Mouse (Mus musculus): ENCODE data around the gene Fsd1. TPM values are rescaled to one million over a fixed set of nuclear protein-coding genes. Genes with fewer than 3 reads are reported as not detected.
"Not testable (repeated sequence)": the region's sequence is repeated elsewhere in the genome, so short reads cannot be mapped to it uniquely, and the experiment has no call there.

Gene Fsd1
- polyA plus RNA-seq (2015; fragmentation: Nextera tagmentation; extraction: Ambion mirVana): 8.4 and 9.7 TPM in 2 replicates

DNA sequence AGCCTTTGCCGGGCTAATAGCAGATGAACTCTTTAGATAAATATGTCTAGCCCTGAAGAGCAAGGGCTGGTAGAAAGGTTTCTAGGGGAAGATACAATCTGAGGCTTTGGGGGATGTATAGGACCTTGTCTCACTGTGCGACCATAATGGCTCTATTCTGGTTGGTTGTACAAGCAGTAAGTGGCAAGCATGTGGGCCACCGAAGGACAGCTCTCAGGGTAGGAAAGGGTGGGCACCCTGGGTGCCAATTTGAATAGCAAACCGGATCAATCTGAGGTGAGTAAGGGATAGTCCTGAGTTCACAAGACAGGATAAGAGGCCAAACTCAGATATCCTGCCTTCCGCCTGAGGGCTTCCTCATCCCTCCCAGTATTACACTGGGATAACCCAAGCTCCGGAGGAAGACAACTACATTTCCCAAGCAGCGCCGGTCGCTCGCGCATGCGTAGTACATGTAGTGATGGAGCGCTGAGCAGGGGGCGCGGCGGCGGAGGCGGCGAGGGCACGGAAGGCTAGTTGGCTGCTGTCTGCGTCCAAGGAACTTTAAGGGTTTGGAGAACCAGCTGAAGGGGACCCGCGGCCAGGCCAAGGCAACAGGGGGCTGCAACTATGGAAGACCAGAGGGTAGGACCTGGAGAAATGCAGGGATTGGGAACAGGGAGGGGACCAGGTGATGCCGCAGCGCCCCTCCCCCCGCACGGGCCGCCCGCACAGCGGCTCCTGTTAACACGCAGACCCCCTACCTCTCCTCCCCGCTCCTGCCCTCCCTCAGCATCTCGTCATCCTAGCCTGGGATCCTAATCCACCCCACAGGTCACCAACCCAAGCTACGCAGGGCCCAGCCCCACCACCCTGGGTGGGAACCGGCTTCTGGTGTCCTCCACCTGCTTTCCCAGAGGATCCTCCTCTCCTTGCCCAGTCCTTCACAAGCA lies at the start of gene Fsd1:
Gene Fsd1, plus strand, starts transcription at position 480 of the 932 bp plus-strand sequence.
- no peak within 1 kb of the TSS for H3K27ac ChIP-seq (ENCODE audit: low read length)
- no peak for ATAC-seq
- peak within 1 kb of the TSS; percentile 65 for H3K9ac ChIP-seq (ENCODE audit: low read depth, low read length)
- H3K4me1 ChIP-seq (ENCODE audit: control insufficient read depth, insufficient read depth, low read length): 0 out of 2 replicates have a peak, but pooled peaks cover 7% of the 10 kb centered on the region
- WGBS: 8% methylated on average over 35 of the region's 35 CpGs
- H3K27me3 ChIP-seq (replicated peaks; ENCODE audit: control insufficient read depth, insufficient read depth, low read length): no peaks in the 10 kb centered on the region
- H3K4me2 ChIP-seq (ENCODE audit: low read depth, low read length): peak within 1 kb of the TSS; percentile 58
- peak within 1 kb of the TSS; percentile 49 for H3K4me3 ChIP-seq (ENCODE audit: low read length)
- H3K36me3 ChIP-seq (ENCODE audit: control insufficient read depth, insufficient read depth, low read length): no peaks in the 10 kb centered on the region
- H3K9me3 ChIP-seq (ENCODE audit: control insufficient read depth, low read length): no peaks in the 10 kb centered on the region; the same call in 1 of the 2 replicates

- 22% methylated on average over 10 of the region's 10 CpGs for WGBS
- H3K4me2 ChIP-seq (ENCODE audit: low read depth, low read length): peak overlapping the region; percentile 92
- H3K27me3 ChIP-seq (replicated peaks; ENCODE audit: control insufficient read depth, insufficient read depth, low read length); H3K36me3 ChIP-seq (ENCODE audit: control insufficient read depth, insufficient read depth, low read length); H3K9me3 ChIP-seq (ENCODE audit: control insufficient read depth, low read length); H3K4me1 ChIP-seq (ENCODE audit: control insufficient read depth, insufficient read depth, low read length): not testable (repeated sequence)
- peak; percentile 29 for ATAC-seq
- H3K4me3 ChIP-seq (ENCODE audit: low read length): peak overlapping the region; percentile 57
- 0 out of 2 replicates have a peak overlapping the region, but pooled peaks have one; percentile 73 for H3K9ac ChIP-seq (ENCODE audit: low read depth, low read length)
- peak overlapping the region; percentile 83 for H3K27ac ChIP-seq (ENCODE audit: low read length)
These were observed 41.9 kb upstream of the Fsd1 start for GRCm38 (mm10) chr17:55944387-55944865.

GRCm38 (mm10) chr17:55944866-55945682 lies 41.2 kb upstream of the Fsd1 start:
- H3K36me3 ChIP-seq (ENCODE audit: control insufficient read depth, insufficient read depth, low read length); H3K9me3 ChIP-seq (ENCODE audit: control insufficient read depth, low read length); H3K4me1 ChIP-seq (ENCODE audit: control insufficient read depth, insufficient read depth, low read length); H3K27me3 ChIP-seq (replicated peaks; ENCODE audit: control insufficient read depth, insufficient read depth, low read length): not testable (repeated sequence)
- Histone ChIP-seq H3K27ac (ENCODE audit: low read length) (peak overlapping the region; percentile 89), H3K4me2 (ENCODE audit: low read depth, low read length) (peak overlapping the region; percentile 92), H3K9ac (ENCODE audit: low read depth, low read length) (peak overlapping the region; percentile 73), H3K4me3 (ENCODE audit: low read length) (peak overlapping the region; percentile 57)
- WGBS: under 1% methylated on average over 53 of the region's 56 CpGs
- ATAC-seq: peak; percentile 98

- H3K4me2 ChIP-seq (ENCODE audit: low read depth, low read length): peak overlapping the region; percentile 92
- WGBS: 24% methylated on average over 5 of the region's 5 CpGs
These were observed 40.6 kb upstream of the Fsd1 start for GRCm38 (mm10) chr17:55945696-55946095.

GRCm38 (mm10) chr17:55948647-55949046 lies 37.7 kb upstream of the Fsd1 start:
- Histone ChIP-seq H3K36me3 (ENCODE audit: control insufficient read depth, insufficient read depth, low read length) (no peaks in the 10 kb centered on the region), H3K4me2 (ENCODE audit: low read depth, low read length) (no peak overlapping the region), H3K4me1 (ENCODE audit: control insufficient read depth, insufficient read depth, low read length) (no peaks in the 10 kb centered on the region), H3K27me3 (replicated peaks; ENCODE audit: control insufficient read depth, insufficient read depth, low read length) (no peaks in the 10 kb centered on the region), H3K4me3 (ENCODE audit: low read length) (no peak overlapping the region), H3K9ac (ENCODE audit: low read depth, low read length) (no peak overlapping the region), H3K27ac (ENCODE audit: low read length) (no peak overlapping the region), H3K9me3 (ENCODE audit: control insufficient read depth, low read length) (no peaks in the 10 kb centered on the region)
- no peak for ATAC-seq
- WGBS: 86% methylated on average over 4 of the region's 4 CpGs

More at GRCm38 (mm10) chr17:55945696-55946095, 40.6 kb upstream of the Fsd1 start:
- Histone ChIP-seq H3K27me3 (replicated peaks; ENCODE audit: control insufficient read depth, insufficient read depth, low read length) (no peaks in the 10 kb centered on the region), H3K4me1 (ENCODE audit: control insufficient read depth, insufficient read depth, low read length) (no peaks in the 10 kb centered on the region), H3K27ac (ENCODE audit: low read length) (peak overlapping the region; percentile 89), H3K9me3 (ENCODE audit: control insufficient read depth, low read length) (no peaks in the 10 kb centered on the region), H3K4me3 (ENCODE audit: low read length) (peak overlapping the region; percentile 57), H3K9ac (ENCODE audit: low read depth, low read length) (peak overlapping the region; percentile 73), H3K36me3 (ENCODE audit: control insufficient read depth, insufficient read depth, low read length) (no peaks in the 10 kb centered on the region)
- 0 out of 2 replicates have a peak, but pooled peaks have one; percentile 2 for ATAC-seq

GRCm38 (mm10) chr17:55949400-55949799 lies 36.9 kb upstream of the Fsd1 start, which contains the start of gene Zfp119b:
Zfp119b (minus strand) TSS chr17:55949500.
- Histone ChIP-seq H3K4me2 (ENCODE audit: low read depth, low read length) (no peak within 1 kb of the TSS), H3K27me3 (replicated peaks; ENCODE audit: control insufficient read depth, insufficient read depth, low read length) (no peaks in the 10 kb centered on the region), H3K36me3 (ENCODE audit: control insufficient read depth, insufficient read depth, low read length) (no peaks in the 10 kb centered on the region), H3K4me1 (ENCODE audit: control insufficient read depth, insufficient read depth, low read length) (no peaks in the 10 kb centered on the region), H3K27ac (ENCODE audit: low read length) (no peak within 1 kb of the TSS), H3K9ac (ENCODE audit: low read depth, low read length) (no peak within 1 kb of the TSS), H3K9me3 (ENCODE audit: control insufficient read depth, low read length) (no peaks in the 10 kb centered on the region), H3K4me3 (ENCODE audit: low read length) (no peak within 1 kb of the TSS)
- whole genome bisulfite sequencing: 90% methylated on average over 2 of the region's 2 CpGs
- no peak for ATAC-seq

- Histone ChIP-seq H3K4me1 (ENCODE audit: control insufficient read depth, insufficient read depth, low read length) (no peaks in the 10 kb centered on the region), H3K9ac (ENCODE audit: low read depth, low read length) (no peak overlapping the region), H3K36me3 (ENCODE audit: control insufficient read depth, insufficient read depth, low read length) (no peaks in the 10 kb centered on the region), H3K27me3 (replicated peaks; ENCODE audit: control insufficient read depth, insufficient read depth, low read length) (peaks cover 3% of the 10 kb centered on the region; the same call in 1 of the 2 replicates), H3K4me2 (ENCODE audit: low read depth, low read length) (no peak overlapping the region), H3K9me3 (ENCODE audit: control insufficient read depth, low read length) (no peaks in the 10 kb centered on the region), H3K27ac (ENCODE audit: low read length) (no peak overlapping the region), H3K4me3 (ENCODE audit: low read length) (no peak overlapping the region)
- ATAC-seq: no peak
- 82% methylated on average over 9 of the region's 9 CpGs for WGBS
These were observed 35.7 kb upstream of the Fsd1 start for GRCm38 (mm10) chr17:55950601-55951000.

DNA sequence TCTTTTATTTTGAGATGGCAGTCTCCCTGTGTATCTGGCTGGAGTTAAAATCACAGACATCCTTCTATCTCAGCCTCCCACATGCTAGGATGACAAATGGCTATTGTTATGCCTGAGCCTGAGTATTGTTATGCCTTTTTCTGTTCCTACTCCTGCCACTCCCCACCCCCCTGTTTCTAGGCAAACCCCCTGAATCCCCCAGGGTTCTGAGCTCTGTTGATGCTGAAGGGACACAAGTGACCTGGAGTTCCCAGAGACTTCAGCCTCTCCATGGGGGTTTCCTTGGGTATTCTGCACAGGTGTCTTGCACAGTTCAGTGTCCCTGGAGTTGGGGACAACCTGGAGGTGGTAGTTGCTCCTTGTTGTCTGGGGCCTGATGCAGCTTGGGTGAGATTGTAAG lies 34.3 kb upstream of the Fsd1 start:
- ATAC-seq: no peak
- H3K27ac ChIP-seq (ENCODE audit: low read length): no peak overlapping the region
- no peaks in the 10 kb centered on the region for H3K36me3 ChIP-seq (ENCODE audit: control insufficient read depth, insufficient read depth, low read length)
- peaks cover 3% of the 10 kb centered on the region; the same call in 1 of the 2 replicates for H3K27me3 ChIP-seq (replicated peaks; ENCODE audit: control insufficient read depth, insufficient read depth, low read length)
- H3K4me2 ChIP-seq (ENCODE audit: low read depth, low read length): no peak overlapping the region
- no peak overlapping the region for H3K4me3 ChIP-seq (ENCODE audit: low read length)
- H3K9me3 ChIP-seq (ENCODE audit: control insufficient read depth, low read length): no peaks in the 10 kb centered on the region
- peaks cover 10% of the 10 kb centered on the region for H3K4me1 ChIP-seq (ENCODE audit: control insufficient read depth, insufficient read depth, low read length)
- no peak overlapping the region for H3K9ac ChIP-seq (ENCODE audit: low read depth, low read length)
